Mouse (Mus musculus) forebrain, embryonic 16.5 days (tissue): ENCODE results near the gene Ric3. TPM values are rescaled to one million over a fixed set of nuclear protein-coding genes. Genes with fewer than 3 reads are reported as not detected.

ENCODE experiments used
- ATAC-seq: fragments of 200-750 bp; cut with Nextera tagmentation; 2 replicates; pipeline ENCODE4 v1.8.0; 2017; ENCODE audit warnings: mild to moderate bottlenecking, moderate library complexity
- H3K27ac ChIP-seq: fragments of 300-500 bp; sonication (generic); 2 replicates; pipeline ENCODE4 v1.5.1; 2014; ENCODE audit warnings: low read length, control low read depth
- H3K27me3 ChIP-seq: fragments of 300-500 bp; sonication (generic); replicated peaks from 2 replicates; pipeline ENCODE4 v1.6.1; 2014; ENCODE audit warnings: low read length; ENCODE audit not compliant: control insufficient read depth, insufficient read depth
- H3K36me3 ChIP-seq: fragments of 300-500 bp; sonication (generic); 2 replicates; pipeline ENCODE4 v1.6.1; 2014; ENCODE audit not compliant: control insufficient read depth, insufficient read depth
- H3K4me1 ChIP-seq: fragments of 300-500 bp; sonication (generic); replicated peaks from 2 replicates; pipeline ENCODE4 v1.6.1; 2014; ENCODE audit warnings: low read length; ENCODE audit not compliant: control insufficient read depth, insufficient read depth
- H3K4me2 ChIP-seq: fragments of 300-500 bp; sonication (generic); 2 replicates; pipeline ENCODE4 v1.6.1; 2014; ENCODE audit warnings: mild to moderate bottlenecking, low read length, control low read depth
- H3K4me3 ChIP-seq: fragments of 300-500 bp; sonication (generic); replicated peaks from 2 replicates; pipeline ENCODE4 v1.5.1; 2014; ENCODE audit warnings: mild to moderate bottlenecking, low read length, control low read depth
- H3K9ac ChIP-seq: fragments of 300-500 bp; sonication (generic); replicated peaks from 2 replicates; pipeline ENCODE4 v1.6.1; 2014; ENCODE audit warnings: low read depth, low read length, control low read depth
- H3K9me3 ChIP-seq: fragments of 300-500 bp; sonication (generic); 2 replicates; pipeline ENCODE4 v1.6.1; 2016; ENCODE audit warnings: low read length; ENCODE audit not compliant: control insufficient read depth
- WGBS: fragments of 180-500 bp; shearing (Covaris S2); extraction: QIAGEN DNeasy Blood & Tissue Kit; methylation state at CpG from one replicate; pipeline ENCODE4 v1.1.7; 2014; 5-methylcytosine and 5-hydroxymethylcytosine counted together
- polyA plus RNA-seq: library from polyadenylated mRNA; unstranded; fragments of >200 nt; fragmentation: Nextera tagmentation; extraction: Ambion mirVana; gene quantifications from 2 replicates; pipeline ENCODE4 v1.2.1, GENCODE M21; 2015

Ric3 gene
- polyA plus RNA-seq, 1 experiment from 2014 or later, result 34.6 TPM

DNA sequence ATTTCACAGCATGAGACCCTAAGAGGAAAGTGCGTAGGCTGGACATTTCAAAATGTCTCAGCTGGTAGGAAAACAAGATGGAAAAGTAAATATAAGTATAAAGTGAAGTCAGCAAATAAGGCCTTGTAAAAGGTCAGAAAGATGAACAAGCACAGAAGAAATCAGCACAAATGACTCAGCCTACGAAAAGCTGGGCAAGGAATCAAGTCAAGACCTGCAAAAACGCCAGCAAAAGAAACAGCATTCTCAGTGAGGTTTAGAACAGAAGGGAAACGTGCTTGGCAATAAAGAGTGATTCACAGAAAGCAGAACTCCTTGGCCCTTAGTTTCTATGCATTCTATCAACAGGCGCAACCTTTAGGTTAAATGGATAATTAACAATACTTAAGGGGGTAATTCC lies 10.8 kb downstream of the Ric3 start:
- Histone ChIP-seq H3K4me3 (no peak overlapping the region), H3K9ac (no peak overlapping the region), H3K27ac (no peak overlapping the region), H3K4me2 (no peak overlapping the region), H3K27me3 (no peaks in the 10 kb centered on the region), H3K36me3 (no peaks in the 10 kb centered on the region), H3K9me3 (no peaks in the 10 kb centered on the region), H3K4me1 (no peaks in the 10 kb centered on the region)
- WGBS, result 67% methylated on average over 5 of the region's 5 CpGs
- ATAC-seq, result no peak

DNA sequence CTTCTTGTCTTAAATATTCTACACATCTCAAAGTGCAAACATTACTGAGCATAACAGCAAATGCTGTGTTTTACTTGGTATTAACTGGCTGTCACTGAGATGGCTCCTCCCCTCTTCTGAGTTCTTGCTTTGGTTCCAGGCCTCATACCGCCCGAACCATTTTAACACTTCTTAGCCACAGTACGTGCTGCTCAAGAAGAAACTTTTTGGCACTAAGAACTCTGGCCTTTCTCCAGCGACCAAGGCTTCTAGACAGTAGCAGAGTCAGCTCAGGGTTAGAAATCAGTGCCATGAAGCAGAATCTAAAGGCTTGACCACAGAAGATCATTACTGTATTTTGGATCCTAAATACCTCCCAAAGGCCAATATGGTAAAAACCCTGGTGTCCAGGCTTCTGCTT lies 13.5 kb downstream of the Ric3 start:
- Histone ChIP-seq H3K4me3 (no peak overlapping the region), H3K9me3 (no peaks in the 10 kb centered on the region), H3K27me3 (no peaks in the 10 kb centered on the region), H3K4me1 (no peaks in the 10 kb centered on the region), H3K4me2 (no peak overlapping the region), H3K9ac (no peak overlapping the region), H3K36me3 (no peaks in the 10 kb centered on the region), H3K27ac (no peak overlapping the region)
- 84% methylated on average over 4 of the region's 4 CpGs for WGBS
- no peak for ATAC-seq

DNA sequence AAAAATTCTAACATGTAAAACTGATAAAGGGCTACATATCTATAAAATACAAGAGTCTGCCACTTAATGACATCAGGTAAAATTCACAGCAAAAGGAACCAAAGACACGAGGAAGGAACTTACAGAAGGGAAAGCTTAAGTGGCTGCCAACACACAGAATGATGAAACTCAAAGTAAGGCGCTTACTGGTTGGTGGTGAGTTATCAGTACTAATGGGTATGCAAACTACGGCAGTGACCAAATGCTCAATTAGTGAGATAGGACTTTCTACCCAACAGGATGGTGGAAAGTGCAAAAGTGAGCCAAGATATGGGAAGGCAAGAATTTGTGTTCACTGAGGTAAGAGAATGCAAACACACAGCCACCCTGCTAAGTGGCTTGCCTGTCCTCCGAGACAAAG lies 23.6 kb downstream of the Ric3 start:
- 89% methylated on average over 4 of the region's 4 CpGs for WGBS
- Histone ChIP-seq H3K4me1 (no peaks in the 10 kb centered on the region), H3K36me3 (no peaks in the 10 kb centered on the region), H3K27me3 (no peaks in the 10 kb centered on the region), H3K9ac (no peak overlapping the region), H3K4me2 (no peak overlapping the region), H3K9me3 (no peaks in the 10 kb centered on the region), H3K4me3 (no peak overlapping the region), H3K27ac (no peak overlapping the region)
- no peak for ATAC-seq

DNA sequence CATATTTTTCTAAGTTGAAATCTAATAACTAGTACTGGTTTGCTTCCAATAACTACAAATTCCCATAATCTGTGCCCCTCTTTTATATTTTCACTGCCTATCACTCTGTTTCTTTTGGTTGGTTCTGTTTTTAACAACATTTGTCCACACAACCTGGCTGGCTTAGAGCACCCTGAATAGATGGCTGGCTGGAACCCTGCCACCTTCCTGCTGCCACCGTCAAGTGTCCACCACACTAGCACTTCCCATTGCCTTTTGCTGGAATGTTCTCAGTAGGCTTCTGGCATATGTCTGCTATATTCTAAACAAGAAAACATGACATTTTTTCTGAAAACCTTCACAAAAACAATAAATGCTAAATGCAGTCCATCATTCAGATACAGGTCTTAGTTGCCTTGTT lies 32.3 kb downstream of the Ric3 start:
- no peak for ATAC-seq
- no peaks in the 10 kb centered on the region for H3K4me1 ChIP-seq
- H3K27me3 ChIP-seq, result no peaks in the 10 kb centered on the region
- H3K4me3 ChIP-seq, result no peak overlapping the region
- H3K9ac ChIP-seq, result no peak overlapping the region
- no peaks in the 10 kb centered on the region for H3K9me3 ChIP-seq
- H3K36me3 ChIP-seq, result no peaks in the 10 kb centered on the region; the same call in 1 of the 2 replicates
- no peak overlapping the region for H3K27ac ChIP-seq
- 73% methylated on average over 1 of the region's 1 CpGs for WGBS
- no peak overlapping the region for H3K4me2 ChIP-seq

DNA sequence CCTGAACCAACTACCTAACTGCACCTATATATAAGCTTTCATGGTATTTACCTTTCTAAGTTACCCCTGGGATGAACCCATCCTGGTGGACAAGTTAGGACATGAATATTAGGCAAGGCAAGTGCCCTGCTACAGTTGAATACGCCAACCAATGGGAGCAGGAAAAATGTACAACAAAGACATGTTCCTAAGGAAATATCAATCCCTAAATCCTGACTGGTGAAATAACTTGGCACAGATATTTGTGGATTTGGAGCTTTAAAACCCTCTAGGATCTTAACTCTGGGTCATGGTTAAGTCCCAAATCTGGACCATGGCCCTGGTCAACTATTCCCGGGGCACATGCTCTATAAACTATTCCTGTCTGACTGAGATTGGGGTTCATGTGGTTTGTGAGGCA lies 37.3 kb downstream of the Ric3 start:
- no peak overlapping the region for H3K9ac ChIP-seq
- no peaks in the 10 kb centered on the region for H3K36me3 ChIP-seq
- H3K27me3 ChIP-seq, result no peaks in the 10 kb centered on the region
- 96% methylated on average over 2 of the region's 2 CpGs for WGBS
- no peak overlapping the region for H3K27ac ChIP-seq
- H3K4me3 ChIP-seq, result no peak overlapping the region
- no peaks in the 10 kb centered on the region for H3K4me1 ChIP-seq
- no peak overlapping the region for H3K4me2 ChIP-seq
- no peak for ATAC-seq
- no peaks in the 10 kb centered on the region for H3K9me3 ChIP-seq

DNA sequence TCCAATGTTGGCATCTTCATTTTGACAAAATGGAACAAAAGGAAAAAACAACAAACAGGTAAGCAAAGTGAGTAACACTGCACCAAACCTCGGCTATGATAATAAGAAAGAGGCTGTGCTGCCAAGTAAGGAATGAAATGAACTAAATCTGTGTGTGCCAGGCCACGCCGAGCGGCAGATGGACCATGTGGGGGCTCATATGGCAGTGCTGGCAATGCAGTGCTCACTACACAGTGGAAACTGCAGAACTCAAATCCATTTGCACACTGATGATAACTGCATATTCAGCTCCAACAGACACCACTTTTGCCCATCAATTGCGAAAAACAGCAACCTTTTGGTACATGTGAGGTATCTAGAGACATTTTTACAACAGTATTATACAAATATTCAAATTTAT lies 43.7 kb downstream of the Ric3 start:
- no peak overlapping the region for H3K4me3 ChIP-seq
- H3K4me2 ChIP-seq, result peak overlapping the region; percentile 33
- H3K4me1 ChIP-seq, result peaks cover 5% of the 10 kb centered on the region
- peak; percentile 97 for ATAC-seq
- H3K36me3 ChIP-seq, result peaks cover 2% of the 10 kb centered on the region; the same call in 1 of the 2 replicates
- H3K27ac ChIP-seq, result peak overlapping the region; percentile 88
- WGBS, result 55% methylated on average over 5 of the region's 5 CpGs
- no peaks in the 10 kb centered on the region for H3K9me3 ChIP-seq
- H3K27me3 ChIP-seq, result no peaks in the 10 kb centered on the region
- no peak overlapping the region for H3K9ac ChIP-seq

DNA sequence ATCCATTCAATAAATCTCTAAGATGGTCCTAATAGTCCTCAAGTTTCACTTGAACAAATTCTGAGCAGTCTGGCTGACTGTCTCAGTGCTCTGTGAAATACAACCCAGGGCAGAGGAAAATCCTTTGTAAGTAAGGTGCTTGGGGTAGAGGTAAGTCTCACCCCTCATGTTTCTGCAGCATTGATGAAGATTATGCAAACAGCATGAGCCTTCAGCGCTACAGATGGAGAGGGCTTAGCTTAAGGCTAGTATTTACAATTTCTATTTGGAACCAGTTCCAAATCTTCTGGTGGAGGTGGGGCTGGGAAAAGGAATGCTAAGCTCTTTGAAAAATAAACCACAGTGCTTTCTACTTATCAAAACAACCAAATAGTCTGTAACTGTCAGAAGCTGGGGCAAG lies 44.1 kb downstream of the Ric3 start:
- Histone ChIP-seq H3K36me3 (peaks cover 3% of the 10 kb centered on the region; the same call in 1 of the 2 replicates), H3K27ac (peak overlapping the region; percentile 88), H3K27me3 (no peaks in the 10 kb centered on the region), H3K4me2 (peak overlapping the region; percentile 33), H3K4me3 (no peak overlapping the region), H3K9ac (no peak overlapping the region), H3K9me3 (no peaks in the 10 kb centered on the region), H3K4me1 (peaks cover 5% of the 10 kb centered on the region)
- peak; percentile 82 for ATAC-seq
- WGBS, result 17% methylated on average over 1 of the region's 1 CpGs

DNA sequence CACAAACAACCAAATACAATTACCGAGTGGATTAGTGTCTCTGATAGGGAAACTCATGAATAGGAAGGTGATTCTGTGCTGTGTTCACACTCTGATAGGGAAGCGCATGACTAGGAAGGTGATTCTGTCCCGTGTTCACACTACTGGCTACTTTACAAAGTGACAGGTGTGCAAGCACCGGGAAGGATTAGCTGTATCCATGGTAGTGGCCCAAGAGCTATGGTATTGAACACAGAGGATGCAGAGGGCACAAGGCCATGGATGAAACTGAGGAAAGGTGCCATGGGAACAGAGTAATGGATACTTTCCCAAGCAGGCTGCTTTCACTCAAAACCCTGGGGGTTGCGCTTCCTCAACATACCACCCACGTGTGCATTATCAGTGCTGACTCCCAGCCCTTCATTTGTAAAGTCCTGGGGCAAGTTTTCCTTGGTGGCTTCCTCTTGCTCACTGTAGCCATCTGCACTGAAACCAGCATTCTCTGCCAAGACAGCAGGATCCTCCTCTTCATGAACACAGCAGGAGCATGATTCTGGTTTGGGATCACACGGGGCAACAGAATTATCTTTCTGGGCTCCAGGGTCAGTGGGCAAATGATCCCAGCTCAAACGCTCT lies 44.9 kb downstream of the Ric3 start:
- Histone ChIP-seq H3K9ac (no peak overlapping the region), H3K4me3 (no peak overlapping the region), H3K27me3 (no peaks in the 10 kb centered on the region), H3K4me2 (no peak overlapping the region), H3K4me1 (peaks cover 5% of the 10 kb centered on the region), H3K27ac (peak overlapping the region; percentile 88), H3K36me3 (peaks cover 3% of the 10 kb centered on the region; the same call in 1 of the 2 replicates), H3K9me3 (no peaks in the 10 kb centered on the region)
- 82% methylated on average over 8 of the region's 8 CpGs for WGBS
- ATAC-seq, result no peak

DNA sequence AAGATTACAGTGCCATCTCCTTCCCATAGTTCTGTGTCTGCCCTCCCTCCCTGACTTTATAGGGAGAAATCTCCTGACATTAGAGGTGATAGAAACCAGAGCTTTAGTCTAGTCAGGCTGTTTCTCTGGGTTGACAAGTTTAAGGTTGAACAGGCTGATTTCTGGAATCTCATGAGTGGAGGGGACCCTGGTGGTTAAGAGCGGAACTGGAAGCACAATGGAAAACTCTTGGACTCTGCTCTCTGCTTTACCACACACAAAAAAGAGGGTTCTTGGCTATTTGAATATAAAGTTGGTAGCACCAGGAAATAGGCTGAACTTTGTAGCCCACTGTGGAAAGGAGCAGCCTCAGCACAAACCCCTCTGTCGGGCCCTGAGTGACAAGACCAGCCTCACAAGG lies 51.1 kb downstream of the Ric3 start:
- peaks cover 11% of the 10 kb centered on the region; the same call in 1 of the 2 replicates for H3K36me3 ChIP-seq
- no peak overlapping the region for H3K4me2 ChIP-seq
- H3K9ac ChIP-seq, result no peak overlapping the region
- no peak for ATAC-seq
- H3K9me3 ChIP-seq, result no peaks in the 10 kb centered on the region
- WGBS, result 85% methylated on average over 2 of the region's 2 CpGs
- no peaks in the 10 kb centered on the region for H3K27me3 ChIP-seq
- H3K27ac ChIP-seq, result no peak overlapping the region
- H3K4me1 ChIP-seq, result no peaks in the 10 kb centered on the region
- H3K4me3 ChIP-seq, result no peak overlapping the region

DNA sequence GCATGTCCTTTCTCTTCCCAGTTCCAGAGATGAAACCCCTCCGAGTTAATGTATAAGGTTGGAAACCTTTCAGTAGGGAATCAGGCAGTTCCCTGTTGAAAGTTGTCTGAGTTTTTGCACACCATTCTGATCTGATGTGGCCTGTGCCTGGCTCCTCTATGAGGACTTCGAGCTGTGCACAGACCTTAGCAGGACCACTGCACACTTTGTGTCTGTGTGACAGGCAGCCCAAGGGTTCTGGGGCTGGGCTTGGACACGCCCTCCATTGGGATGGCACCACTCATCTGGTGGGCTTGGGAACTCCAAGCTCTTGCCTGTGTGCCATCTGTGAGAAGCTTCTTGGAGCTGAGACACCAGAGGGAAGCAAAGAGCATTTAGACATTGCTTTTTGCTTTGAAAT lies 51.8 kb downstream of the Ric3 start:
- peaks cover 11% of the 10 kb centered on the region; the same call in 1 of the 2 replicates for H3K36me3 ChIP-seq
- WGBS, result 93% methylated on average over 3 of the region's 3 CpGs

More for the DNA sequence above, 51.8 kb downstream of the Ric3 start:
- H3K27me3 ChIP-seq, result no peaks in the 10 kb centered on the region
- no peak overlapping the region for H3K4me2 ChIP-seq
- ATAC-seq, result no peak
- H3K4me1 ChIP-seq, result no peaks in the 10 kb centered on the region
- no peak overlapping the region for H3K27ac ChIP-seq
- no peak overlapping the region for H3K9ac ChIP-seq
- no peaks in the 10 kb centered on the region for H3K9me3 ChIP-seq
- H3K4me3 ChIP-seq, result no peak overlapping the region
